Mouse (Mus musculus) embryo, embryonic 11.5 days (tissue): ENCODE data around the gene Ano8.

Experiments used
- DNase-seq: peaks from one replicate; pipeline ENCODE4 v3.0.0-alpha.2; 2012; ENCODE audit warnings: low read depth, low spot score

Ano8 gene

DNA sequence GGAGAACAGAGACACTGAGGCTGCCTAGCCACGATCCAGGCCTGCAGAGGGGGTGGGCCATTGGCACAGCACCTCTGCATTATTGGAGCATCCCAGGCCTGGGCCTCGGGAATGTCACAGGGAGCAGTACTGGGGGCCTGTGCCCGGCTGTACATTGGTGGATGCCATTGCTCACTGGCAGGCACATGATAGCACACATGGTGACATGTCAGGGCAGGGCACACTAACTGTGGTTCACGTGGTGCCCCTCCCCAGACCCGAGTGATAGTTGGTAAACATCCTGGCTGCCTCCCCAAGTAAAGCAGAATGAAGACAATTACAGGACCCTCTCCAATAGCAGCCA, 14.9 kb downstream of the Ano8 start:
- DNase-seq = no peak

DNA sequence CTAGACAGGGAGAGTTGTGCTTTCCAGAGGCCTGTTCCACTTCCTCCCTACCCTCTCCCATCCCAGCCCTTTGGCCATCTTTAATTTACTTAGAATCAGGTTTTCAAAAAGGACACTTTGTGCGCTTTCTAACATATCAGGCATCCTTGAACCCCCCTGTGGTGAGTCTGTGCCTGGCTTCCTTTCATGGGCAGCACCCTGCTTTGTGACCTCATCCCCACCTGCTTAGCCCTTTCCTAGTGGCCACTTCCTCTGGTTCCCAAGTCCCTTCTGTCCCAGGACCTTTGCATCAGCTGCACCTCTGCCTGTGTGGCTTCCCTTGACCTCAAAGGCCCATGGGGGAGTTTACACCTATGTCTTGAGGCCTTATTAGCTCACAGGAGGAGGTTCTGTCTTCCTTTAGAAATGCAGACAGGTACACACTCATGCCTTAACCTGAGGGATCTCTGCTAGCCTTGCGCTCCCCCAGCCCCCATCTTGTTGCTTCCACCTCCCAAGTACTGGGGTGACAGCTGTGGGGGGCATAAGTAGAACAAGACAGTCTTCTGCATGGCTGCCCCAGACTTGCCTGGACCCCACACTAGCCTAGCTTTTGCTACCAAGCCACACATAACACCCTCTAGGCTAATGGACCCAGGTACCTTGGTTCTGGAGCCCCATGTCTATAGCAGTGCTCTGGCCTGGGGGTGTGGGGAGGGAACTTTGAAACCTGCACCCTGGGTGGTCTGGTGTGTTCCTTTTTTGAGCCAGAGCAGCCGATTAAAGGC, 15.4 kb downstream of the Ano8 start:
- DNase-seq = no peak

DNA sequence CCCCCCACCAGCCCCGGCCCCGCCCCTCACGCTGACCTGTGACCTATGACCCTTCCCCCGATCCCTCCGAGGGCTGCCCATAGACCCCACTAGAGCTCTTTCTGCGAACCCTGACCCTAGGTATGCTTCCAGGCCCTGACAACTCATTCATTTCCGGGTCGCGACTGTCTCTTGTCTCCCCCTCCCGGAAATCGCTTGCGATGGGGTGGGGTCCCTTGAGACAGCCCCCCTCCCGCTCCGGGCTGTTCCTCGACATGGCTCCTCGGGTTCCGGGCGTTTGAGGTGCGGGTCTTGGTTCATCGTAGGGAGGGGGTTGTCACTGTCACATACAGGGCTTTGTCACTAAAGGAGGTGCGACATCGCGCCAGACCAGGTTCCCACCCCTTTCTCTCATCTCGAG, 16.4 kb downstream of the Ano8 start:
- no peak for DNase-seq

DNA sequence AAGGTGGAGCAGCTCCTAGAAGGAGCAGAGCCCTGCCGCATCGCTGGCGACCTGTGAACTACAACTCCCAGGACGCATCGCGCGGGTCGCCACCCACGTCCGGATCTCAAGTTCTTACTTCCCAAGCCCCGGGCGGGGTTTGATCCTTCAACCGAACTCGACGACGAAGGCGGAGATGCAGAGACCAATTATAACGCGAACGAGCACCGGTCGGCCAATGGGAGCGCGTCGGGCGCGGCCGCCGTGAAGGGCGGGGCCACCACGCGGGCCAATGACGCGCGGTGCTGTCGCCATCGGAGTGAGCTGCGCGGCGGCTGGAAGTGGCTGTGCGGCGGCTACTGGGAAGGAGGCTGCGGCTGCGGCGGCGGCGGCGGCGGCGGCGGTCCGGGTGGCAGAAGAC, 16.8 kb downstream of the Ano8 start, which contains the start of gene Dda1:
TSS of gene Dda1 (plus strand) at position 284 of the 400 bp plus-strand sequence.
- peak; percentile 99 for DNase-seq

DNA sequence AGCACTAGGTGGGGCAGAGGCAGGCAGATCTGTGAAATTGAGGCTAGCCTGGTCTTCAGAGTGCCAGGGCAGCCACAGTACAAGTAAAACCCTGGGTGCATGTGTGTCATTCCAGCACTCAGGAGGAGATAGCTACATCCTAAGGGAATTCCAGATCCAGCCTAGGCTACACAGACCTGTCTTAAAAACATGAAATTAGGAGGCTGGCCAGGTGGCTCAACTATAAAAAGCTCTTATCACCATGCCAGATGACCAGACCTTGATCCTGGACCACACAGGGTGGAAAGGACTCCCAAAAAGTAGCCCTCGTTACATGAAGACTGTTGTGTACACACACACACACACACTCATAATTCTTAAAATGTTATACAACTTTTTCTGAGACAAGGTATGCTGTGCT, 17.8 kb downstream of the Ano8 start:
- DNase-seq = no peak

DNA sequence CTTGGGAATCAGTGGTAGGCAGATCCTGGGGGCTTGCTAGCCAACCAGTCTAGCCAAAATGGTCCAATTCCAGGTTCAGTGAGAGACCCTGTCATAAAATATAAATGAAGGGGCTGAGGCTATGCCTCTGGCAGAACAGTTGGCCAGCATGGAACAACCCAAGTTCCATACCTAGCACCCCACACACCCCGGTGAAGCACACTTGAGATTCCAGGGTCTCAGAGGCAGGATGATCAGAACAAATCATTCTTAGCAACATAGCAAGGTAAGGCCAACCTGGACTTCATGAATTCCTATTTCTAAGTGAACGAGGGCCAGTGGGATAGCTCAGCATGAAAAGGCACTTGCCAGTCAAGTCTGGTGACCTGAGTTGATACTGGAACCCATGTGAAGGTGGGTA, 18.6 kb downstream of the Ano8 start:
- no peak for DNase-seq

DNA sequence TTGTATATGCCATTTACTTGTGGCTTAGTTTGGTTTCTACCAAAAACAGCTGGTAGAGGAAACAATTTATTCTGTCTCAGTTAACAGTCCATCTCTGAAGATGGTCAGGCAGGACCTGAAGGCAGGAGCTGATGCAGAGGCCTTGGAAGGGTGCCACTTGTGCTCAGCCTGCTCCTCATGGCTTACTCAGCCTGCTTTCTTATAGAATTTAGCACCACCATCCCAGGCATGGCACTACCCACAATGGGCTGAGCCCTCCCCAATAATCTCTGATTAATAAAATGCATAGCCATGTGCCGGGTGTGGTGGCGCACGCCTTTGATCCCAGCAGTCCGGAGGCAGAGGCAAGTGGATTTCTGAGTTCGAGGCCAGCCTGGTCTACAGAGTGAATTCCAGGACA, 19.6 kb downstream of the Ano8 start:
- DNase-seq = no peak

DNA sequence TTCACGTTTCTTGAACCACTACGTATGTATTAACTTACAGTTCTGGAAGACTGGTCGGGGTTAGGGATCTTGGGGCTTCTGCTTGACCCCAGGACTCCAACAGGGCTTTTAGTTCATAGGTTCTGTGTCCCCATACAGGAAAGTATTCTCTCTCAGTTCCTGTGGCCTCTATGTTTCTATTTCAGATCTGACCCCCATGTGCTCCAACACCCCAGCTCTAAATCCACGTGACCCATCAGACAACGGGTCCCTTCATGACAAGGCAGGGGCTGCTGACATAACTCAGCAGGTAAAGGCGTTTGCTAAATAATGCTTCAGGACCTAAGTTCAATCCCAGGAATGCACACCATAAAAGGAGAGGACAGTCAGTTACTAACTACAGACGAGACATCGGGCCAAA, 20.0 kb downstream of the Ano8 start:
- no peak for DNase-seq

DNA sequence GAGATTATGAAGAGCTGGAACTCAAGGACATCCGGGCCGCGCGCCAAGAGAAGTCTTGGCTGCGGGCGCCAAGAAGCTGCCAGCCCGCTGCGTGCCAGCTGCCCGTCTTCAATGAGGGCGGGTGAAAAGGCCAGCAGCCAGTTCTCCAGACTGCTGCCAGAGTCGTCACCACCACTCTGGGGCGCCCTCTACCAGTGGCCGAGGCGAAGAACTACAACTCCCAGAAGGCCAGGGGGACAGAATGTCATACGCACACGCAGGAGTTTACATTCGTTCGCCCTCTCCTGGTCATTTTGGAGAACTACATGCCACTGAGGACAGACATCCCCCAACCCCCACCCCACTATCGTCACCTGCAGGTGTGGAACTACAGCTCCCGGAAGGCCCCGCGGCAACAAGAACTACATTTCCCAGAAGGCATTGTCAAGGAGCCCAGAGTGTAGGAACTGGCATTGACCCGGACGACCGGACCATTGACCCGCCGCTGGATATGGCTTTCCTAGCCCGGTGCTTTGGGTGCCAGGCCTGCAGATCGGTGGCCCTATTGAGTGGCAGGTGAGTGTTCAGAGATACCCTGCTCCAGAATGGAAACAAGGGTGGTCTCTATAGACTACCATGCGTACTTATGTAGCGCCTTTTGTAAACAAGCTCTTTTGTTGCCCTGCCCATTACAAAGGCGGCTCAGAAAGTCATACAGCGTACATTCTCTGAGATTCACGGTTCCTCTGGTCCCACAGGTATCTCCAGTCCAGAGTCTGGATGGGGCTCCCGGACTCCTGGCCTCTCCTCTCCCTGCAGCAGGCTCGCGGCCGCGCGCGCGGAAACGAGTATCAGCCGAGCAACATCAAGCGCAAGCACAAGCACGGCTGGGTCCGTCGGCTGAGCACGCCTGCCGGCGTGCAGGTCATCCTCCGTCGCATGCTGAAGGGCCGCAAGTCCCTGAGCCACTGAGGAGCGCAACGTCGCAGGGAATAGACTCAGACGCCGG, 21.0 kb downstream of the Ano8 start, which contains the start of gene Mrpl34:
TSS of gene Mrpl34 (plus strand) at position 447 of the 988 bp plus-strand sequence.
- peak; percentile 99 for DNase-seq

DNA sequence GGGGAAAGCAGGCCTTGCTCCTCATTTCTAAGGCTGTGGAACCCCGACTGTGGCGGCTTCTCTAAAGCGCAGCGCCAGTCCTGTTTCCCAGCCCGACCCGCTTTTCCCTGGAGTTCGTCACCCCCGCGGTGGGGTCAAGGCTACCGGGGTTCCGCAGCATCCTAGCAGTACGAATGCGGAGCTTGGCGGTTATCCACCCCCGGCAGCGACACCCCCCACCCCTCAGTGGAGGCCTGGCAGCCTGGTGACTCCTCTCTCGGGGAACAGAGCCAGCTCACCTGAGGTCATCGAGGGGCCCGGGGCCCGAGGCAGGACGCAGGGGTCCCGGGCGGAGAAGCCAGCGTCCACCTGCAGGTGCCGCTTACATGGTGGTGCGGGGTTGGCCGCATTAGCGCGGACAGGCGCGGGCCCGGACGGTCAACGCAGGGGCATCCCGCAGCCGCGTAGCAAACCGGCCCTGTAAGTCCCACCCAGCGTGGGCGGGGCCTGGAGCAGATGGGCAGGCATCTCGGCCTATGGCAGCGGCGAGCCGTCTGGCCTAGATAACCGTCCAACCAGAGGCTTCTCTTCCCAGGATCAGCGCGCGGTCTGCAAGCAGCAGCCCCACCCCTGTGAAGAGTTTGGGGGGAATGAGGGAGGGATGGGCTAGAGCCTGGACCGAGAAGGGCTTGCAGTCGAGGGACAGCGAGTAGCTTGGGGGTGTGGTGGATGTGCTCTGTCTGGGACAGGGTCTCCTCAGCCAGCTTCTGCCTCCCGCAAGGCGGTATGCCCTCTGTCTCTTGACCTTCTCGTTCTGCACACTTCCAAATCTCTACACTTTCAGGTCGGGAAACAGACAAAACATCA, 22.4 kb downstream of the Ano8 start, which contains the start of gene Abhd8:
TSS of gene Abhd8 (minus strand) at position 468 of the 846 bp plus-strand sequence.
- DNase-seq = peak; percentile 94

DNA sequence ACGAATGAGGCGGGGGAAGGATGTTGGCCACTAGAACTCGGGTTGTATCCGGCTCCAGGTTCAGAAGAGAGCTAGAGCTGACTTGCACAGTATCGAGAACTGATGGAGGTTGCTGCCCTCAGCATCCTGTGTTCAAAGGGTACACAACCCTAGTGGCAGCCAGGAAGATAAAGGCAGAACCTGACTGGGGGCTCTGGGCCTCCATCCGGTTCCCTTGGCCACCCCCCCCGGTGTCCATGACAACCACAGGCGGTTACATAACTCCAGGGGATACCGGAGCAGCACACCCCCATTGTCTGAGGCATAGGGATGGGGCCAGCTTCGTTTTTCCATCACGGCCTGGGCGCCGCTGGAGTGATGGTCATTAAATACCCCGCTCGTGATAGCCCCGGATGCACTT, 23.0 kb downstream of the Ano8 start:
- DNase-seq = no peak

DNA sequence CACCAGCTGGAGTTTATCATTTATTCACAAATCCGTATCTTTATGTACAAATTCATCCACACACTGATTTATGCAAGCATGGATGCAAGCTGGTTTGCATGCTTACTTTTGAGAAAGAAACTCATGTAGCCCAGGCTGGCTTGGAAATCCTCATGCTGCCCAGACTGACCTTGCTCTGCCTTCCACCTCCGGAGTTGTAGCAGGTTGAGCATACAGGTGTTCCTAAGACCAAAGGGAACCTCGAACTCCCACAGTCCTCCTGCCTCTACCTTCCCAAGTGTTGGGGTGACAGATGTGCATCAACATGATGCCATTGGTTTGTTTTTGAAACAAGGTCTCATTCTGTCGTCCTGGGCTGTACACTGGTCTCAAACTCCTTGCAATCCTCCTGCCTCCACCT, 23.6 kb downstream of the Ano8 start:
- DNase-seq = no peak

DNA sequence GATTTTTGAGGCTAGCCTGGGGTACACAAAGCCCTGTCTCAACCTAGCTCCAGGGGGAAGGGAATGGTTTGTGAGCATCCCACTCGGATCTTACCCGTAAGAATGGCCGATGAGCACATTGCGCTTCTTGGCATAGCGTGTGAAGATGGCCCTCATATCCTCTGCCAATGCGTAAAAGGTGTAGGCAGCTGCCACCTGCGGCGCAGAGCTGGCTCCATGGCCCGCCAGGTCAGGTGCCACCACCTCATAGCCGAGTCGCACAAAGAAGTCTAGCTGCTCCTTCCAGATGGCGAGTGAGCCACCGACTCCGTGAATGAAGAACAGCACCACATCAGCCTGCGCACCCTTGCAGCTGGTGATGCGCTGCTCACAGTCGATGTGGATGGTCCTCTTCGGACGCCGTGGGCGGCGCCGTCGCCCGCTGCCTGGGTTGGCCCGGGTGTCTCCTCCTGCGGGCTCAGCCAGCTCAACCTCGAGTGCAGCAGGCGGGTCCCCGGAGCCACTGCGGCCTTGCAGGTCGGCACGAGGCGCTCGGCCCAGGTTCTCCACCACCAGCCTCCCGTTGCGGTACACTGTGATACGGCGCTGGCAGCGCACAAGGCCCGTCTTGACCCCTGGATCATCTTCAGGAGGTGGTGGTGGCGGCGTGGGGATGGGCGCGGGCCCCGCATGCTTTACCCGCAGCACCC, 24.5 kb downstream of the Ano8 start:
- DNase-seq = no peak

DNA sequence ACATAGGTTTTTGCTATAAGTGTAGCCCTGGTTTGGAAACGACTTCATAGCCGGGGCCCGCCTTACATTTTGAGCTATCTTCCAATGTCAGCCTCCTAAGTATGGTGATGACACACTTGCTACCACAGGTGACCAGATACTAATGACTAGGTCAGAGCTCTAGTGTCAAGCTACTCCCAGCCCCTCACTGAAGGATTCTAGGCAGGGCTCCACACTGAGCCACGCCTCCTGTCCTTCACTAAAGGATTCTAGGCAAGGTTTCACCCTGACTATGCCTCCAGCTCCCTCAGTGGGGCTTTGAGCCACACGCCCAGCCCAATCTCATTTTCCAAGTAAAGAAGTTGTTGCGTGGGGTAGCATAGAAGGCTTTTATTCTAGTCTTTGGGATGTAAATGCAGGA, 25.0 kb downstream of the Ano8 start:
- DNase-seq = no peak

DNA sequence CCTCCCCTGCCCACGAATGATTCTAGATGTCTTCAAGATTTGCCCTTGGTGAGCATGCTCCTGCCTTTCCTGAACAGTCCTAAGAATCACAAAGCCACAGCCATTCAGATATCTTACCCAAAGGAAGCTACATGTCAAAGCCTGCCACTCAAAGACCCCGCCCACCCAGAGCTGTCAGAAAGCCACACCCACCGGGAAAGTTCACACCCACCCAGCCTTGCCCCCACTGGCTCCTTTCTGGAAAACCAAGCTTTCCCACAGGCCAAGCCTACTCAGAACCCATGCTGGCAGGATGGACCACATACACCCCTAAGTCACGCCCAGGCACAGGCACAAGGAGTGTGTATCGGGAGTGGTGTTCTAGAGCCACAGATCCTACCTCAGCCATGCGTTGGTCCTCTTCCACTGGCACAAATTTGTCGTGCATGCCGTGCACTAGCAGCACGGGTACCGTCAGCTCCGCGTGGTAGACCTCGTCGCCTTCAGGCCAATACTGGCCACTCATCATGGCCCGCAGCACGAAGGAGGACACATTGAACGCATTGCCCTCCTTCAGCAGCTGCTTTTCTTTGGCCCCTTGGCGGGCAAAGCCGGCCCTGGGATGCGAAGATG, 28.0 kb downstream of the Ano8 start:
- no peak for DNase-seq

DNA sequence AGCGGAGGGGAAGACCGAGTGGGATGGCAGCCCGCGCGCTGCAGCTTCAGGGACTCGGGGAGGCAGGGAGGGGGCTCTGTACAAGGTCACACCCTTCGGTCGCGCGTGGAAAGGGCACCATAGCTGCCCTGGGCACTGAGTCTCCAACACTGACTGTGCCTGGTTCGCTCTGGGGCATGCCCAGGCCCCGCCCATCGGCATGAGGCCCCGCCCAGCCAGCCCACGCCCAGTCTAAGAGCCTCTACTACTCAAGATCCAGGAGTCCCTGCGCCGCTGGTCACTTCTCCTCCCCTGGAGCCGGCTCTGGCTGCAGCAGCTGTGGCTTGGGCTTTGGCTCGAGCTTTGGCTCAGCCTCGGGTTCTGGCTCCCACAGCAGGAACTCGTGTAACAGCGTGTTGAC, 28.9 kb downstream of the Ano8 start:
- DNase-seq = no peak

DNA sequence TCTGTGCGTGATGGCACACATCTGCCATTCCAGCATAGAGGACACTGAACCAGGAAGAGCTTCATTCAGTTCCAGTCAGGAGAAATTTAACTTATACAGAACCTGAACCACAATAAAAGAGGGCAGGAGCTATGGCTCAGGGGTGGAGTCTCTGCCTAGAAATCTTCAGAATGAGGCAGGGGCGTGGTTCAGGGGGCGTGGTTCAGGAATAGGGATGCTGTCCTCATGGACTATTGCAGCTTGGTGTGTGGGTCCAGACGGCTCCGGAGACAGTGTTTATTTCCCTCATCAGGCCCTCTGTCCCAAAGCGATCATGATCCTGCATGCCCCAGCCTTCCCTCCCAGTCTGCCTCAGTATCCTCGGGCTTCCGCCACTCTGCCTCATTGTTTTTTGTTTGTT, 31.1 kb downstream of the Ano8 start:
- no peak for DNase-seq

DNA sequence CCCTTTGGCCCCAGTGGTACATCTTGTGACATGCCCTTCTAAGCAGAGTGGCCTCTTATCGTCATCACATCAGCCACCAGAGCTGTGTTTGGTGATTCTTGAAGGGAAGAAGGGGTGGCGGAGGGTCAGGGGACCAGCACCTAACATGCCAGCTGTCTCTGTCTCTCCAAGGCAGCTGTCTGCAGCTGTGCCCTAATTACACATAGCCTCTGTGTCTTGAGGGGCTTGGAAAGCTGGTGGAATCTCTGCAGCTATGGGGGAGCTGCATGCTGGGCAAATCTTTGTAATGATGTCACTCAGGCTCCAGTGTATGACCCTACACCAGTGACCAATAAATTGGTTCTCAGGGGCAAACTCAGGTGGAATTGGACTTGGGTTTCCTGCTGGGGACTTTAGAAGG, 33.1 kb downstream of the Ano8 start:
- DNase-seq = no peak

DNA sequence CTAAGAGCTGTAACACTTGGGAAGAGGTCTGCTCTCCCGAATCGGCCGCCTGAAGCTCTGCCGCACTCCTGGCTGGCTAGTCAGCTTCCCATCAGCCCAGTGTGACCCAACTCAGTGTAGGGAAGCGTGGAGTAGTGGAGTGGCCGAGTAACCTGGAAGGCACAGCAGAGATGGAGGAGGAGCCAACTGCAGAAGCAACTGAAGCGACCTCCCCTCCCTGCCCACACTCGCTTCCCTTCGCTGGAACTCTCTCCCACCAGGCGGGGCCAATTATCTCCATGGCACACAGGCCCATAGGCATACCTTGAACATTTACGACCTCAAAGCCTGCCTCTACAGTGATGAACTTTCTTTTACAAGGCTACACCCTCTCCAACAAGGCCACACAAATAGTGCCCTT, 34.0 kb downstream of the Ano8 start:
- no peak for DNase-seq

DNA sequence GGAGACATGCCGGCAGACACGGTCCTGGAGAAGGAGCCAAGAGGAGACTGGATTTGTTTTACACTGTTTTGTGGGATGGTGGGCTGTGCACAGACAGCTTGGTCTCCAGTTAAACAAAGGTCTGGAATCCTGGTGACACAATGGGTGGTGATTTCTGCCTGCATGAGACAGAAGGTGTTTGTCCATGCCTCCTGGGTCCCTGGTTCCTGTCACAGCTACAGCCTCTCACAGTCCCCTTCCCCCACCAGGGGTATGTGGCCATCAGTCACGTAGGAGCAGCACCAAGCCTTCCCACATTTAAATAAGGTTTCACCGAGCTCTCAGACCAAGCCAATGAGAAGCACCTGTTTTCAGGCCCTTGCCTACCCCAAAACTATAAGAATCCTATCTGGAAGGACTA, 34.4 kb downstream of the Ano8 start:
- no peak for DNase-seq

DNA sequence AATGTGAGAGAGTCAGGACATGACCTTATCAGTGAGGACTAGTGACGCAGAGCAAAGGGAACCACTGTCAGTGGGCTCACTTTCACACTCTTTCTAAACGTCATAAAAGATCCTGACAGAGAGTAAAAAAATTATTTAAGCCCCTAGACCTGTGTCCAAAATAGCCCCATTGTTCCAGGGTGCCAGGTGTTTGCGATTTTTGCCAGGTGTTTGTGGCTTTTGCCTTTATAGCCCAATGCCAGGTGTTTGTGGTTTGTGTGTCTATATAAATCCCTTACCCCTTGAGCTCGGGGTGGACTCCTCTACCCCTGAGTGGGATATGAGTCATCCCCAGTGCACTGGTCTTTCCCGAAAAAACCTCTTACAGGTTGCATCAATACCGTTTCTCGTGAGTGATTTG, 40.7 kb downstream of the Ano8 start:
- DNase-seq = no peak
